Mouse (Mus musculus) ovary, postnatal 14 days (tissue): Measurements from ENCODE around the gene Itga3.
"Not testable (repeated sequence)": the region's sequence is repeated elsewhere in the genome, so short reads cannot be mapped to it uniquely, and the experiment has no call there.

Source experiments
- DNase-seq: peaks from one replicate; pipeline ENCODE4 v3.0.0; 2022; ENCODE audit warnings: low spot score

Gene Itga3

DNA sequence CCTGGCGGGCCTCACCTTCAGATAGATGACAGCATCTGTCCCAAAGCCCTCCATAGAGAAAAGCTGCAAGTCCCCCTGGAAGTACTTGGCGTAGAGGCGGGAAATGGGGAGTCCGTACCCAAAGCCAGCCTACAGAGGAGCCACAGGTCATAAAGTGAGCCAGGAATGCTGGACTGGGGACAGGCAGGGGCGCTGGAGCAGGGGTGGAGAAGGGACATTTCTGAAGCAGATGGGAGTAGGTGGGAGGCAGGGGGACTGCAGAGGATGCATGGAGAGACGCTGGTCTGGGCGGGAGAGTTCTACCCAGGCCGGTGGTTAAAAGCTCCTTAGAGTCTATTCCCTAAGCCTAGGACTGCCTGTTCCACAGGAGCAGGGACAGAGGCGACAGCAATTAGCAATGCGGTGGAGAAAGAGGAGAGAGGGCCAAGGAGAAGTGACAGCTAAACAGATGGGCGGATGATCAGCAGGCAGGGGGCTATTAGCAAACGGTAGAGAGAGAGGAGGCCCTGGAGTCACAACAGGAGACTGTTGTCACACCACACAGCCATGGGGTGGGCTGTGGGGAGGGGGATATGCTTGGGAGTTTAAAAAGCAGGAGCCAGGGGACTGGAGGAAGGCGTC is 48.6 kb downstream of the Itga3 start:
- no peak for DNase-seq

DNA sequence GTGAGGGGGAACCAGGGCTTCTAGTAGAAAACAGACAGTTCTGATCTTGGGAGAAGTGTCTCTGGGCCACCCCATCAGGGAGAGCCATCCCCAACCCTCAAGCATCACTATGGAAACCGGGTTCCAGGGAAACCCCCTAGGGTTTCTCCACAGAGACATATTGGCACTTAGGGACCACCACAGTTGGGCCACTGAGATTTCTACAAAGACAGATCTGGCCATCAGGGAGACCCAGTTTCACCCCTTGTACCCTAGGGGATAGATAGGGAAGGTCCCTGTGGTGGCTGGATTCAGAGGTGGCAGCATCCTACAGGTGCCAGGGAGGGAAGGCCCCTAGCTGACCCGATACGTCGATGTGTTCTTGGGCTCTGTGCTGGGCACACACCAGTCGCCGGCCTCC is 49.8 kb downstream of the Itga3 start:
- no peak for DNase-seq

- DNase-seq, result no peak
Measured at GRCm38 (mm10) chr11:95026090-95026542, 50.5 kb downstream of the Itga3 start.

GRCm38 (mm10) chr11:95025227-95026012 is 51.2 kb downstream of the Itga3 start:
- DNase-seq, result no peak

- no peak for DNase-seq
Measured at GRCm38 (mm10) chr11:95024439-95025184, 52.0 kb downstream of the Itga3 start.

DNA sequence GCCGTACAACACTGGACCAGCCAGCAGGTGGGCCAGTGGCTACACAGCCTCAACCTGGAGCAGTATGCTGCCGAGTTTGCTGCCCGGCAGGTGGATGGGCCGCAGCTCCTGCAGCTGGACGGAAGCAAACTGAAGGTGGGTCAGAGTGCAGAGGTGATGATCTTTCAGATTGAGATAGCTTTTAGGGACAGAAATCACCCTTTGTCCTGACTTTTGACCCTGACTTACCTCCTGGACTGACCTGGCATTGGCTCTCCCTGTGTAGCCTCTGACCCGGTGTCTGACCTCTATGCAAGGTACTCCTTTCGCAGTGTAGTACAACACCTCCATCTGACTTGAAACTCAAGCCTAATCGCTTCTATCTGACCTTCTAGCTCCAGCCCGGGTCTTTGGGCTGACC is 53.1 kb downstream of the Itga3 start:
- DNase-seq, result no peak

DNA sequence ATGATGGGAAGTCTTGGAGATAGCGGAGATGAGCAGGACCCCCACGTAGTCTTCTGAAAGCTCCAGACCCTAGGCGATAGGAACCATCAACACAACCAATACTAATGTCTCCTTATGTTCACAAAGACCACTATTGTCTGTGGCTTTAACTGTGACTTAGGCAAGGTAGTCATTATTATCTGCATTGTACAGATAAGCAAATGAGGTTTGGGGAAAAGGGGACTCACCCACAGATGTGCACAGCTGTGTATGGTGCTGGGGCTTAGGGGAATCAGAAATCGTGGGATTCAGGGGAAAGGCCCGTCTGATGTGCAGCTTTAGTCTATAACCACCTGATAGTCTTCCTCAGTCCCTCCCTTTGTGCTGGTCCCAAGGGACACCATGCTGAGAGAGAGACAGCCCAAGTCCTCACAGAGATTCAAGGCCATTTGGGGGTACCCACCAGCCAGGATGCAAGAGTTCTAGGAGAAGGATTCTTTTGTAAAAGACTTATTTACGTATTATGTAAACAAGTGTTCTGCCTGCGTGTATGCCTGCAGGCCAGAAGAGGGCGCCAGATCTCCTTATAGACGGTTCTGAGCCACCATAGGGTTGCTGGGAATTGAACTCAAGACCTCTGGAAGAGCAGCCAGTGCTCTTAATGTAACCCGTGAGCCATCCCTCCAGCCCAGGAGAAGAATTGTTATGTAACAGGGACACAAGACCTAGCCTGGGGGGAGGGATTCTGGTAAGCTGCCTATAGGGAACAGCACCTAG is 54.2 kb downstream of the Itga3 start:
- DNase-seq, result no peak

- no peak for DNase-seq
Measured at GRCm38 (mm10) chr11:95015484-95015883, 61.1 kb downstream of the Itga3 start.

DNA sequence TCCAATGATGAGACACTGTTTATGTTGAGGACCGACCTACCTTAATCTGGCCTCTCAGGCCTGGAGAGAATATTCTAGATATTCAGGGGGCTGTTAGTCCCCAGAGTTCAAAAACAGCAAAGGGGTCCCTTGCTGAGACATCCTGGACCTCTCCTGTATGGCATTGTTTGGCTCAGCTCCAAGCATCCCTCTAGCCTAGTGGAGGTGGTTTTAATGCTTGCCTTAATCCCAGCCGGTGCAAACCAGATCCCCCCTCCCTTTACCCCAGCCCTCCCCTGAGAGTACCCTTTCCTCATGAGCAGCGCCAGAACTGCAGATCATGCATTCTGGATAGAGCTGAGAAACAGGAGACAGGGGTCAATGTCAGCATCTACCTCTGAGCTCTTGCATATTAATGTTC is 64.1 kb downstream of the Itga3 start:
- no peak for DNase-seq

GRCm38 (mm10) chr11:95012075-95012474 is 64.5 kb downstream of the Itga3 start:
- DNase-seq, result no peak

- DNase-seq, result no peak
Measured at GRCm38 (mm10) chr11:95011416-95011815, 65.2 kb downstream of the Itga3 start.

GRCm38 (mm10) chr11:95010841-95011403 is 65.7 kb downstream of the Itga3 start:
- not testable (repeated sequence) for DNase-seq

GRCm38 (mm10) chr11:95010141-95010739 is 66.4 kb downstream of the Itga3 start:
- DNase-seq, result no peak

DNA sequence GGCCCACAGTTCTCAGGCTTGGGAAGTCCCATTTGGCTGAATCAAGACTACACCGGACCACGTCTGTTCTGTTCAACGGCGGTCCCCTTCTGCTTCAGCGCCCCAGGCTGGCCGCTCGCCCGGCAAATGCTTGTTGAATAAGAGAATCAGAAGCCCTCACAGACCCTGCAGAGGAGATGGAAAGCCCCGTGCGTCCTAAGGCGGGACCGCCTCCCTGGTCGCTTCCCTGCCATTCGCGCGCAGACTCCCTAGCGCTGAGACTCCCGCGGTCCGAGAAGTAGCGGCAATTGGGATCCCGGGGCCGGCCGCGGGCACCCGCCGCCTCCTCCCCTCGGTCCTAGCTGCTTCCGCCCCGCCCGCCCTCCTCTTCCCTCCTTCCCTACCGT is 67.0 kb downstream of the Itga3 start, which contains the start of gene Samd14:
Samd14 (plus strand) TSS at position 251 of the 386 bp plus-strand sequence.
- peak; percentile 64 for DNase-seq

DNA sequence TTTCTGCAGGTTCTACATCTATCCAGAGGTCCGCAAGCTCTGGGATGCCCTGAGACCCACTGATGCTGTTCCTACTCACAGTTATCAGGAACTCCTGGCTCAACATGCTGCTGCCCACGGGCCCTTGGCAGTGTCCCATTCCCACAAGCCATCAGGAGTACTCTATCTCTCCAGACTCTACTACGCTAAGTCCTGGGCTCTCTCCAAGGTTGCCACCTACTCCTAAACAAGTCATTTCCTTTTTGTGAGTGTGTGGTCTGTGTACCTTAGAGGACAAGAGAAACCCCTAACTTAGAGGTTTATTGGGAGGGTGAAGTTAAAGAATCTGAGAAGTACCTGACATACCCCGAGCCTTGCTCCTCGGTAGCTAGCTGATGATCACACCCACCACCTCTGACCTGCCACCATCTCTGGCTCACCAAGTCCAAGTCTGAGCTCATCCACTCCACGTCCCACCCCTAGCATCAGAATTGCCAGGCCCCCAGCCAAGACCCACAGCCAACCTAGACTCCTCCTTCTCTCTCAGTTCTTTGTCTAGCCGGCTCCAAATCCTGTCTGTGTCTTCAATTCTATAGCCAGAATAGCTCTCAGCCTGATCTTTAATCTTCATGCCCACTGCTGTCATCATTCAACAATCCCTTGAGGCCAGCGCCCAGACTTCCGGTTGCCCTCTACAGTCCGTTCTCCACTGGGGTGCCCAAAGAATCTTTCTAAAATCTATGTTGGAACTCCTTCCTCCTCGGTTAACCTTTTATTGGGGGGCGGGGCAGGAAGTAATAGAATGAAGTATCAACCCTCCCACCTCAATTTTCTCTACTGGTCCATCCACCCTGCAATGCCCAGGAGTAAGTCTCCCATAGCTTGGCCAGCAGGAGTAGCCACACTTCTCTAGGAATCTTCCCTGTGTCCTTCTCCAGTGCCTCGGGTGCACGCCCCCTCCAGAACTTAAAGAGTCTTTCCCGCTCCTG is 67.7 kb downstream of the Itga3 start:
- DNase-seq, result no peak

- no peak for DNase-seq
Measured at GRCm38 (mm10) chr11:95007418-95007817, 69.2 kb downstream of the Itga3 start.

- peak; percentile 69 for DNase-seq
Measured at GRCm38 (mm10) chr11:95006525-95007219, 69.9 kb downstream of the Itga3 start.

DNA sequence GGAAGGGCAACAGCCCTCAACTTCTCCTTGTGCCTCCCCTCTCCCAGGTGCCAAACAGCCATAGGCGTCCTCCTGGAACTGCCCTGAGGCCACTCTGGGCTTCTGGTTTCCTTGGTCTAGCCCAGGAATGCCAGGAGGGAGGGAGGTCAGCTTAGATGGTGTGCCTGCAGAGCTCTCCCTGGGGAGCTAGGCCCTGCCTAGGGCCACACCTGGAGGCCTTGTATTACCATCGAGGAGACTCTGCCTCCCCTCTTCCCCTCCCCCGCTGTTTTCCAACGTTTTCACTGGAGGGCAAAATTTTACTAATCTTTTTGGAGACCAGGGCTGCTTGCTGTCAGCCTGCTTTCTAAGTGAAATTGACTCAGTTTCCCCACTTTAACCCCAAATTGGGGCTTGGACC is 70.6 kb downstream of the Itga3 start:
- DNase-seq, result no peak

GRCm38 (mm10) chr11:95004937-95005198 is 71.7 kb downstream of the Itga3 start:
- DNase-seq, result no peak
